Mouse (Mus musculus): ENCODE measurements around the gene Agap2.

DNA sequence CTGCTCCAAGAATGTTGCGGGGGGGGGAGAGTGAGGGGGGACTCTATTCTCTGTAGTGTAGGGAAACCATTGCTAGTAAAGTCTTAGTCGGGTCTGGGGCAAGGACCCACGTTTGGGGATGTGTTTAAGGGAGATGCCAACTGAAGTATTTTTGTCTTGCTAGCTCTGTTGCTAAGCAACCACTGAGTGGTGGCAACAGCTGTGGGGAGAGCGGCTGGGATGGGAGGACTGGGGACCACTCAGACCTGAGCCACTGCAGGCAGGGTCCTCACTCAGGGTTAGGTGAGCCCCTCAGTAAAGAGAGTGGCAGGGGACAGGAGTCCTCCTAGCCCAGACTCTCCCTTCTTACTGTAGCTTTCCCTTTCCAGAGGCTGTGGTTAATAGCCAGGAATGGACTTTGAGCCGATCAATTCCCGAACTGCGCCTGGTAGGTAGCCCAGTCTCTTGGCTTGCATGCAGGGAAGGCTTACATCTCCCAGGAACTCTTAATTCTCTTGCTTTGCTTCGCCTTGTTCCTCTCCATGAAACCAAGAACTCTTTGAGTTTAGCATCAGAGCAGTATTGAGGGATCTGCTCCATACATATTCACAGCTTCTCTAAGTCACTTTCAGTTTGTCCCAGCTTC, 7.0 kb downstream of the Agap2 start:
- TF ChIP-seq CTCF (IDR thresholded peaks at IDR 0.05; ENCODE audit: extremely low read depth, insufficient read depth, insufficient read length, insufficient replicate concordance) (no peak), POLR2A (IDR thresholded peaks at IDR 0.05; ENCODE audit: low read depth, low read length) (no peak)
